Mouse (Mus musculus): ENCODE measurements around the gene Megf6. TPM values are rescaled to one million over a fixed set of nuclear protein-coding genes. Genes with fewer than 3 reads are reported as not detected.

The Megf6 gene
- total RNA-seq, 1 experiment: 5.6 TPM

DNA sequence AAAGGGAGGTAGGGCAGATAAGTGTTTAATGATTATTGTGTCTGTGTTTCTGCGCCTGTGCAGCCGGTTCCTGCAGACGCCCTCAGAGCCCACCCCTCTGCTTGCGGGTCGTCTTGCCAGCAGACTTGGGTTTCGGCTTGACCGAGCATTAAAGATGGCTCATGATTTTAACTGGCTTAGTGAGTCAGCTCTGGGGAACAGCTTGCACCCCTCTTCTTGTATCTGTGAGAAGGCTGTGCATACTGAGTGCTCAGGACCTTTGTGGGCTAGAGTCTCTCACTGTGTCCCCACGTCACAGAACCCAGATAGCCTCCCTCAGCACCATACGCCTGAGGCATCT is 54.4 kb downstream of the Megf6 start:
- H3K36me3 ChIP-seq (ENCODE audit: control insufficient read depth, insufficient read depth, low read length, poor library complexity, severe bottlenecking): no peaks in the 10 kb centered on the region
- TF ChIP-seq MAFK (IDR thresholded peaks at IDR 0.05; ENCODE audit: insufficient read depth, low read depth, low read length) (no peak), HCFC1 (IDR thresholded peaks at IDR 0.05; ENCODE audit: borderline replicate concordance, insufficient read depth, low read length) (no peak), ZC3H11A (IDR thresholded peaks at IDR 0.05; ENCODE audit: borderline replicate concordance, low read depth, low read length) (no peak), ZNF384 (IDR thresholded peaks at IDR 0.05; ENCODE audit: low read depth, low read length) (no peak), CHD2 (IDR thresholded peaks at IDR 0.05; ENCODE audit: low read depth, low read length) (no peak)
- H3K9me3 ChIP-seq (ENCODE audit: control insufficient read depth, insufficient read depth, low read depth, low read length): no peaks in the 10 kb centered on the region
- no peak overlapping the region for H3K9ac ChIP-seq (ENCODE audit: insufficient read depth, low read depth, low read length, poor library complexity, severe bottlenecking)
- in situ Hi-C loops (cut with MboI; ENCODE audit: low sequenced_read_pairs in 2 of 2, unreplicated experiment in 2 of 2): no loop called here
- peaks cover 0 to 14% of the 10 kb centered on the region in 2 experiments; a peak in 1 of 4 replicates for H3K4me1 ChIP-seq (ENCODE audit: control insufficient read depth in 2 of 2, insufficient read depth in 2 of 2, low read length in 2 of 2, poor library complexity in 1 of 2)
- no peak overlapping the region for H3K27ac ChIP-seq (ENCODE audit: insufficient read depth, low read depth, low read length, poor library complexity, severe bottlenecking)
- H3K4me3 ChIP-seq (ENCODE audit: insufficient read depth in 1 of 2, low read depth in 1 of 2, low read length in 2 of 2, poor library complexity in 1 of 2, severe bottlenecking in 1 of 2): no peak overlapping the region
- DNase-seq (ENCODE audit: low read depth, low spot score): no peak

GRCm38 (mm10) chr4:154226678-154227077 is 56.1 kb downstream of the Megf6 start:
- Histone ChIP-seq H3K9me3 (ENCODE audit: control insufficient read depth, insufficient read depth, low read depth, low read length) (no peaks in the 10 kb centered on the region), H3K4me3 (ENCODE audit: insufficient read depth in 1 of 2, low read depth in 1 of 2, low read length in 2 of 2, poor library complexity in 1 of 2, severe bottlenecking in 1 of 2) (no peak overlapping the region), H3K9ac (ENCODE audit: insufficient read depth, low read depth, low read length, poor library complexity, severe bottlenecking) (no peak overlapping the region), H3K36me3 (ENCODE audit: control insufficient read depth, insufficient read depth, low read length, poor library complexity, severe bottlenecking) (no peaks in the 10 kb centered on the region), H3K27ac (ENCODE audit: insufficient read depth, low read depth, low read length, poor library complexity, severe bottlenecking) (no peak overlapping the region), H3K4me1 (ENCODE audit: control insufficient read depth in 2 of 2, insufficient read depth in 2 of 2, low read length in 2 of 2, poor library complexity in 1 of 2) (peaks cover 5 to 24% of the 10 kb centered on the region in 2 experiments; a peak in 3 of 4 replicates)
- in situ Hi-C loops (cut with MboI; ENCODE audit: low sequenced_read_pairs in 2 of 2, unreplicated experiment in 2 of 2): no loop called here
- no peak for TF ChIP-seq CHD2 (IDR thresholded peaks at IDR 0.05; ENCODE audit: low read depth, low read length)
- no peak for TF ChIP-seq ZC3H11A (IDR thresholded peaks at IDR 0.05; ENCODE audit: borderline replicate concordance, low read depth, low read length)
- TF ChIP-seq ZNF384 (IDR thresholded peaks at IDR 0.05; ENCODE audit: low read depth, low read length): no peak
- TF ChIP-seq HCFC1 (IDR thresholded peaks at IDR 0.05; ENCODE audit: borderline replicate concordance, insufficient read depth, low read length): no peak
- no peak for TF ChIP-seq MAFK (IDR thresholded peaks at IDR 0.05; ENCODE audit: insufficient read depth, low read depth, low read length)
- DNase-seq (ENCODE audit: low read depth, low spot score): no peak

DNA sequence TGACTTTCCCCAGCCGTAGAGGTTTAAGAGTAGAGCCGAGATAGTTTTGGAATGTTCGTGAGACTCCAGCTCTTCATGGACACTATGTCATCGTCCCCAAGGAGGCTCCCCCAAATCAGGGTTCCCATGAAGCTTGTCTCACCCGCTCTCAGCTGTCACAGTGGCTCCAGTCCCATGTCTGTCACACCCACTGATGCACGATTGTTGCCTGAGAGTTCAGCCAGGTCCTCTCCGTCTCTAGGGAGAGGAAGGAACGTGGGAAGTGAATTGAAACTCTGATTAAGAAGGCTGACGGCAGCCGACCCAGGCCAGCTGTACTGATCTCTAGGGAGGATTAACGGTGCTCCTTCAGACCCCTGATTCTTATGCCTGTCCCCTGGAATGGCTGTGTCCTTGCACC is 57.8 kb downstream of the Megf6 start:
- Histone ChIP-seq H3K9ac (ENCODE audit: insufficient read depth, low read depth, low read length, poor library complexity, severe bottlenecking) (no peak overlapping the region), H3K36me3 (ENCODE audit: control insufficient read depth, insufficient read depth, low read length, poor library complexity, severe bottlenecking) (no peaks in the 10 kb centered on the region), H3K4me1 (ENCODE audit: control insufficient read depth in 2 of 2, insufficient read depth in 2 of 2, low read length in 2 of 2, poor library complexity in 1 of 2) (peaks cover 5 to 16% of the 10 kb centered on the region in 2 experiments; a peak in 3 of 4 replicates), H3K4me3 (ENCODE audit: insufficient read depth in 1 of 2, low read depth in 1 of 2, low read length in 2 of 2, poor library complexity in 1 of 2, severe bottlenecking in 1 of 2) (no peak overlapping the region), H3K9me3 (ENCODE audit: control insufficient read depth, insufficient read depth, low read depth, low read length) (no peaks in the 10 kb centered on the region), H3K27ac (ENCODE audit: insufficient read depth, low read depth, low read length, poor library complexity, severe bottlenecking) (no peak overlapping the region)
- no peak for DNase-seq (ENCODE audit: low read depth, low spot score)
- TF ChIP-seq ZNF384 (IDR thresholded peaks at IDR 0.05; ENCODE audit: low read depth, low read length) (no peak), MAFK (IDR thresholded peaks at IDR 0.05; ENCODE audit: insufficient read depth, low read depth, low read length) (no peak), ZC3H11A (IDR thresholded peaks at IDR 0.05; ENCODE audit: borderline replicate concordance, low read depth, low read length) (no peak), HCFC1 (IDR thresholded peaks at IDR 0.05; ENCODE audit: borderline replicate concordance, insufficient read depth, low read length) (no peak), CHD2 (IDR thresholded peaks at IDR 0.05; ENCODE audit: low read depth, low read length) (no peak)
- in situ Hi-C loops (cut with MboI; ENCODE audit: low sequenced_read_pairs in 2 of 2, unreplicated experiment in 2 of 2): no loop called here

- Histone ChIP-seq H3K4me1 (ENCODE audit: control insufficient read depth in 2 of 2, insufficient read depth in 2 of 2, low read length in 2 of 2, poor library complexity in 1 of 2) (peaks cover 5 to 21% of the 10 kb centered on the region in 2 experiments; a peak in 3 of 4 replicates), H3K9ac (ENCODE audit: insufficient read depth, low read depth, low read length, poor library complexity, severe bottlenecking) (no peak overlapping the region), H3K27ac (ENCODE audit: insufficient read depth, low read depth, low read length, poor library complexity, severe bottlenecking) (no peak overlapping the region), H3K36me3 (ENCODE audit: control insufficient read depth, insufficient read depth, low read length, poor library complexity, severe bottlenecking) (no peaks in the 10 kb centered on the region), H3K4me3 (ENCODE audit: insufficient read depth in 1 of 2, low read depth in 1 of 2, low read length in 2 of 2, poor library complexity in 1 of 2, severe bottlenecking in 1 of 2) (no peak overlapping the region), H3K9me3 (ENCODE audit: control insufficient read depth, insufficient read depth, low read depth, low read length) (no peaks in the 10 kb centered on the region)
- DNase-seq (ENCODE audit: low read depth, low spot score): no peak
- no peak for TF ChIP-seq MAFK (IDR thresholded peaks at IDR 0.05; ENCODE audit: insufficient read depth, low read depth, low read length)
- TF ChIP-seq ZC3H11A (IDR thresholded peaks at IDR 0.05; ENCODE audit: borderline replicate concordance, low read depth, low read length): no peak
- no peak for TF ChIP-seq HCFC1 (IDR thresholded peaks at IDR 0.05; ENCODE audit: borderline replicate concordance, insufficient read depth, low read length)
- no peak for TF ChIP-seq CHD2 (IDR thresholded peaks at IDR 0.05; ENCODE audit: low read depth, low read length)
- in situ Hi-C loops (cut with MboI; ENCODE audit: low sequenced_read_pairs in 2 of 2, unreplicated experiment in 2 of 2): no loop called here
Measured at GRCm38 (mm10) chr4:154229569-154229968, 59.0 kb downstream of the Megf6 start.

- no peak for DNase-seq (ENCODE audit: low read depth, low spot score)
- Histone ChIP-seq H3K4me1 (ENCODE audit: control insufficient read depth in 2 of 2, insufficient read depth in 2 of 2, low read length in 2 of 2, poor library complexity in 1 of 2) (peaks cover 5 to 21% of the 10 kb centered on the region in 2 experiments; a peak in 3 of 4 replicates), H3K9ac (ENCODE audit: insufficient read depth, low read depth, low read length, poor library complexity, severe bottlenecking) (no peak overlapping the region), H3K36me3 (ENCODE audit: control insufficient read depth, insufficient read depth, low read length, poor library complexity, severe bottlenecking) (no peaks in the 10 kb centered on the region), H3K27ac (ENCODE audit: insufficient read depth, low read depth, low read length, poor library complexity, severe bottlenecking) (no peak overlapping the region), H3K4me3 (ENCODE audit: insufficient read depth in 1 of 2, low read depth in 1 of 2, low read length in 2 of 2, poor library complexity in 1 of 2, severe bottlenecking in 1 of 2) (no peak overlapping the region), H3K9me3 (ENCODE audit: control insufficient read depth, insufficient read depth, low read depth, low read length) (no peaks in the 10 kb centered on the region)
- in situ Hi-C loops (cut with MboI; ENCODE audit: low sequenced_read_pairs in 2 of 2, unreplicated experiment in 2 of 2): no loop called here
- TF ChIP-seq CHD2 (IDR thresholded peaks at IDR 0.05; ENCODE audit: low read depth, low read length) (no peak), ZNF384 (IDR thresholded peaks at IDR 0.05; ENCODE audit: low read depth, low read length) (no peak), HCFC1 (IDR thresholded peaks at IDR 0.05; ENCODE audit: borderline replicate concordance, insufficient read depth, low read length) (no peak), ZC3H11A (IDR thresholded peaks at IDR 0.05; ENCODE audit: borderline replicate concordance, low read depth, low read length) (no peak)
Measured at GRCm38 (mm10) chr4:154231380-154231779, 60.9 kb downstream of the Megf6 start.
